Mouse (Mus musculus) hindlimb bud, embryonic 11.5 days (tissue): ENCODE measurements around the gene Zmiz1.

Experiments used
- DNase-seq: peaks from one replicate; pipeline ENCODE4 v3.0.0-alpha.2; 2012; ENCODE audit warnings: low read depth, low spot score; ENCODE audit errors: extremely low spot score

The Zmiz1 gene

DNA sequence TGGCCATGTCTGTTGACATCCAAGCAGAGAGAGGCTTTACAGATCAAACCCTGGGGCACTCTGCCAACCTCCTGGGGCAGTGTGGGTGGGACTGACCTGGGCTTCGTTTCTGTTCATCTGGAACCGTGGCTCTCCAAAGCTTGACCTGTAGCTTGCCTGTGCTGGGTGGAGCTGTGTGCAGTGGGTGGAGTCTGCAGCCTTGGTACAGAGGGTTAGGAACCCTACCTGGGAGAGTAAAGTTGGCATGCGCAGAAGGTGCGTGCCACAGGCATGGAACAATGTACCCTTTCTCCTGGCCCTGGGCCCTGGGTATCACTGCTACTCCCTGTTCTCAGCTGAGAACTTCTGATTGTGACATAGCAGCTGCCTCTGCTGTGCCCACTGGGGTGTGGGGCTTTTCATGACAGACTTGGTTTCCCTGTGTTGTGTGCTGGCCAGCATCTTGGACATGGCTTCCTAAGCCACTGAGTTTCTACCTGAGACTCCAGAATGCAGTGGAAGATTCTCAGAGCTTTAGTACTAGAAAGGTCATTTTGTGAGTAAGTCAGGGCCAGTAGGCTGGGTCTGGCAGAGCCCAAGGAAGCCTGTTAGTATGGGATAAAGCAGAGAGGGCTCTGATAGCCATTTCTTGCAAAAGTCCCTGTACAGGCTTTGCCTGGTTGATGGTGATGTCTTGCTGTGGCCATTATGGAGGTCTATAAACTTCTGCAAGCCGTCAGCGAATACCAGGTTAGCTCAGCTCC, 30.5 kb downstream of the Zmiz1 start:
- DNase-seq = no peak

DNA sequence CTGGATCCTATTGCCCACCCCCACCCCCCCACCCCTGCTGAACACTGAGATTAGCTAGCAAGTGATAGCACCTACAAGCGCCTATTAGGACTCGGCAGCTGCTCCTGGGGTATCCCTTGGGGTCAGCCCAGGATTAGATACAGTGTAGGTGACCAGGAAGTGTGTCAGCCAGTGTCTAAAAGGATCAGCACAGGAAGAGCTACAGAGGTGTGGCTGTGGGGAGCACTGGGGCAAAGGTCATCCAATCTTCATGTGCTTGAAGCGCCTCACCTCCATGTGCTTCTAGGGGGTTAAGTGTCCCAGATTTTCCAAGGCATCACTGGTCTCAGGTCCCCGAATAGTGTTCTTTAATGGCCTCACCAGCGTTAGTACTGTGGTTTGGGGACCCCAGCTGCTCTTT, 33.0 kb downstream of the Zmiz1 start:
- no peak for DNase-seq

DNA sequence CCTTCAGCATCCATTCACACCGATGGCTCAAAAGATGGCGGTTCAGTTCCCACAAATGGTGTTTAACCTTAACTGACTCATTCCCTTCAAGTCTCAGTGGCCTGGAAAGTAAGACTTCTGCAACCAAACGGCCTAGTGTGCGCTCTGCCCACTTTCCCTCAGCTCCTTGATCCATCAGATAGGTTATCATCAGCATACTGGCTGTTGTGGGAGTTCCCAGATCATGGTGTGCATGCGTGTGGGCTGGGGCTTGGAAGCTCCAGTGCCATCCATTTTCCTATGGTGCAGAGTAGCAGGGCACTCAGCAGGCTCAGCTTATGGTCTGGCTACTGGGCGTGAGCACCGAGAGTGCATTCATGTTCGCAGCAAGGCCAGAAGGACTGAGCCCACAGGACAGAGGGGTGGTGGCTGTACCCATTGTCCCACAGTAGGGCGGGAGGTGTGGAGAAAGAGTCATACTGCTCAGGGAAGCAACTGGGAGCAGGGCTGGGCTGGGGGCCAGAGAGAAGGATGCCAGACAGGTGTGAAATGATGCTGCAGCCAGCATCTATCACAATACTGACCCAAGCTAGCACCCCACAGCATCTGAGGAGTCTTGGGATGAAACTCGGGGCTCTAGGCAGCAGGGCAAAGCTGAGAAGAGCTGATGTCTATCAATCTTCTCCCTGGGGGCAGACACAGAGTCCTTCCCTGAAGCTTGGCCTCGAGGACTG, 33.7 kb downstream of the Zmiz1 start:
- DNase-seq = no peak

DNA sequence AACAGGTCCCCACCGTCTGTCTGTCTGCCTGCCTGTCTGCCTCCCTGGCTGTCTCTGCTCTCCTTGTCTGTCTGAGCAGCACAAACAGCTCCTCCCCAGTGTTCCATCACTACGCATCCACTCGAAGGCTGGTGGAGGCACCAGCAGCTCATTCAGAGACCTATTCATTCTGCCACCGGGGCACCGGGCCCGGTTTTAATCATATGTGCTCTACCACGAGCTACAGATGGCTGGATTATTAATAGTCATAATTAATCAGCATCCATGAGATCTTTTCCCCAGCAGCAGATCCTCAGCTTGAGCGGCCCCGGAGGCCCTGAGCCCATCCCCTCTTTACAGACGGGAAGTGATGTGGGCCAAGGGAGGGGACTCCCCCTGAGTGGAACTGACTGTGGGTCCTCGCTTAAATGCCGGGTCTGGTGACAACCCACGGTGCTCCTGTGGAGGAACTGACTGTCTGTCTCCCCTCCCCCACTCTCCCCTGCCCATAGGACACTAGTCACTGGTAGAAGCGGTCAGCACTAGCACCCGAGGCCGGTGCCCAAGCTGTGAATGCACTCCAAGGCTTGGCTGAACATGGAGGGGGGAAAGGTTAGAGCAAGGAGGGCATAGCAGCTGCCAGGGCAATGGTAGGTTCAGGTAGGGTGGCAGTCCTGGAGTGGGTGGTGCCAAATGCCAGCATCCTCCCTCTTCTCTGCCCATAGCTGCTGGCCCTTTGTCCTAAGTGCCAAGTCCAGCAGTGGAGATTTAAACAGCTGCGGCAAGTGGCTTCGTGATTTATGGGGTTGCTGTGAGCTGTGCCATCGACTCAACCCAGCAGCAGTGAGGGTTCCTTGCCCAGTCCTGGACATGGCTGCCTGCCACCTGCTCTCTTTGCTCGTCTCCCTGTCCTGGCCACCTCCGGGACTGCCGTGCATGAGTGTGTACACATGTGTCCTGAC, 34.6 kb downstream of the Zmiz1 start:
- no peak for DNase-seq

DNA sequence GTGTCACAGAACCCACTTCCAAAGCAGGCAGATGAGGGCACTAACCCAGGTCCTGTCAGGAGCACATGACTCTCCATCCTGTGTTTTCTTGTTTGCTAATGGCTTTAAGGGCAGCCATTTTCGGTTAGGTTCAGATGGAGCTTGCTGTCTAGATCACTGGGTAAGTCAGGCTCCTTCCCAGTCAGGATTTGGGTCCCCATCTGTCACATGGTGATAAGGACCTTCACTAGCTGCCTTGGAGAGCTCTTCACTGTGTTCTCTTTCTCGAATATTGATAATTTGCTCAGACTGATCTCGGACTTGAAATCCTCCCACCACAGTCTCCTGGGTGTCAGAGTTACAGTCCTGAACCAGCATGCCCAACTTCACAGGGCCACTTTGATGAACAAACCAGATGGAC, 35.8 kb downstream of the Zmiz1 start:
- no peak for DNase-seq

DNA sequence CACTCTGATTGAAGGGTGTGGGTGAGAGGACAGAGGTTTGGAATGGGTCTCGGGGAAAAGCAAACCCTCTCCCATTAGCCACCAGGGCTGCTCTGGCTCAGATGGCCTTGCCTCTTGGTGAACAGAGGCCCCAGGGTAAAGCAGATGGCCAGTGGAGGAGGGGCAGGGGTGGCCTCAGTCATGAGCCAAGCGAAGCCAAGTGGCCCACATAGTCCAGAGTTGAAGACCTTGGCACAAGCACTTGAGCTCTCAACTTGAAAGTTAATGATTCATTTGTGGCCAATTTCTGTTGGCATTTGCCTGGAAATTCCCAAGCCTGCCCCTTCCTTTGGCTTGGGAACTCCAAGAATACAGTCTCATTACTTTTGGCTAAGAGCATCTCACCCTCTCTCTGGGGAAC, 37.1 kb downstream of the Zmiz1 start:
- DNase-seq = no peak

DNA sequence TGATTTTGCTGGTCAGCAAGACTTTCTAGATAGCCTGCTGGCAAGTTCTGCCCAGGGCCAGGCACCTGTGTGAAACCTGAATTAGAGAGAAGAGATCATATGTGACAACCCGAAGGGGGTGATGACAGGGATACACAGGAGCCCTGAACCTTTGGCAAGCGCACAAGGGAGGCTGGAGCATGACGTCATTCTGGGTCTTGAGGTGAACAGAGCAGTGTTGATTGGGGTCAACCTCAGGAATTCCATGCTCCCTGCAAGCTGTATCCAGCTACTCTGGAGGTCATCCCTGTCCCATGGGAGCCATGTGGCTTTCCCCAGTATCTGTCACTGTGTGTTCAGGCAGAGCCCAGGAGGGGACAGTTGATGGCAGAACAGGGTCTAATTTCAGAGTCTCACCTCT, 38.0 kb downstream of the Zmiz1 start:
- no peak for DNase-seq

DNA sequence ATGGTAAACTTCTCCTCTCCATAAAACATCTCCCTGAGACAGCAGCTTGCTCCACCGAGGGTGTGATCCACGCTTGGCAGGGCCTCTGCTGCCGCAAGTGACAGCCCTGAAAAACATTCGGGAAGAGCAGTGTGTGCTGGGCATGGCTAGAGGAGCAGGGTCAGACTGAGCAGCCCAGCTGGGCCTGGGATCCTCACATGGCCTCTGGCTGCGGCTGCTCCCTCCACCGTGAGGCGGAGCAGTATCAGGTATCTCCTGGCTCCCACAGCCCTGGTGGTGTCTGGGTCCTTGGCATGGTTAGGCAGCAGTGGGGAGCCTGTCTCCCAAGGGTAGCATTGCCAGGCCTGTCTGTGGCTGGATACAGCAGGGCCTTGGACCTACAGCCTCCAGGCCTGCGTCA, 38.6 kb downstream of the Zmiz1 start:
- DNase-seq = no peak

DNA sequence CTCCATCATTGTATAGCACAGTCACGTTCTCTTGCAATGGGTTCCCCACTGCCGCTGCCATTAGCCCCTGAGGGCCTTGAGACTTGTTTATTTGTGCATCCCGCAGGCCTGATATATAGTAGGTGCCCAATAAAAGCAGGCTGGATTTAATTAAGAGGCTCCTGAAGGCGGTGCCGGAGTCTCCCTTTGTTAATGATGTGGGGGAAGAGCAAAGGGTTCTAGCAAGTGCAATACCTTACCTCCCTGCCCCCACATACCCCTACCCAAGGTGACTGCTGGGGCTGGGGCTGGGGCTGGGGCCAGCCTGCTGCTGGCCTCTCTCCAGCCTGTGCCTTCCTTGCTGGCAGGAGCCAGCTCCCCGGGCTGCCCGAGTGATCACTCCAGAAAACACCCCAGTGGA, 39.4 kb downstream of the Zmiz1 start:
- DNase-seq = no peak

DNA sequence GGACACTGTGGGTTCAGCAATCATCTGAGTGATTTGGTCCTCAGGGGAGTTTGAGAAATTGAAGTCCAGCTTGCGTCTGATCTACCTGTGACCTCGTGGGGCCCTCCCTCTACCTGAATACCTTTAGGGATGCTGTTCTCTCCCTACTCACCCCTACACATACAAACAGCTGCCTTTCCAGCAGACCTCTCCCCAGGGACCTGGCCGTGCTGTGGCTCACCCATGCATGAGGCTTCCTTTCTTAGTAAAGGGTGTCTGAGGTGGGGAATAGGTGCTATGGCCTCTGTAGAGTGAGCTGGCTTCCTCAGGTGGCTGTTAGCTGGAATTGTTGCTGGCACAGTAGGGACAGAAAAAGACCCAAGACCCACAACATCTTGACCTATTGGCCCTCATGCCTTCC, 40.5 kb downstream of the Zmiz1 start:
- no peak for DNase-seq

DNA sequence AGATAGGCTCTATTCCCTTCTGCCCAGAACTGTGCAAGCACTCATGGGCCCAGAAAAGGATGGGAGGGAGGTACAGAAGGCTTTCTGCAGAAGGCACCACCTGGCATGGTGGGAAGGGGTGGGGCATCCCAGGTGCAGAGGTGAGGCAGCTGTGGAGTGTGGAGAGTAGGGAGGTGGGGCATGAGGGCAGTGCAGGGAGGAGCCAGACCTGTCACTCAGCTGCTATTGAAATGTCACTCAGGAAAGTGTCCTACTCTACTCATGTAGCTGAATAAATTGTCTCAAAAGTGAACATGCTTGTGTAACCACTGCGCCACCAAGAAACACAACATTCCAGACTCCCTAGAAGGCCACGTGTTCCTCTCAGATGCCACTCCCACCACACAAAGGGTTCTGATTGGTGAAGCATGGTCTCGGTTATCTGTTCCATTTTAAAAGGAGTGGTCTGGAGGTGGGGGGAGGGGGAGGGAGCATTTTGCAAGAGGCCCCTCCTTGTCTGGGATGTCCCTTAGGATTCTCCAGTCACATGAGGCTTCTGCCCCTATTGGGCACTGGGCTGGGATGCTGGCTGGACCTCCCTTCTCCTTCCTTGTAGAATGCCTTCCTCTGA, 41.6 kb downstream of the Zmiz1 start:
- no peak for DNase-seq

DNA sequence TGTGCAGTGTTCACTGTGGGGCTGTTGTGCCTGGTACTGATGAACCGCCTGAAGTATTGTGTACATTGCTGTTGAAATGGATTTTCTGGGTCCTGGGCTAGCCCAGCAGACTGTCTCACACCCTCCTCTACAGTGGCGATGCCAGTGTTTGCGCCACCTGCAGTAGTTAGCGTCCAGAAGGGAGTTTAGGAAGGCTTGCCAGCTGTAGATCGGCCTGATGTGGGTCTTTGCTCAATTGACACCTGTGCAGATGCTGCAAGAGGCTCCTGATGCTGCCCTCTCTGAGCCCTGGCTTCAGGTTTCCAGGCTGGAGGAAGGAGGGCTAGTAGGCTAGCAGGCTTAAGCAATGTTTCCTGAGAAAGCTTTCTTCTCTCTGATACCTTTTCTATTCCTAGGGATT, 42.5 kb downstream of the Zmiz1 start:
- DNase-seq = no peak

DNA sequence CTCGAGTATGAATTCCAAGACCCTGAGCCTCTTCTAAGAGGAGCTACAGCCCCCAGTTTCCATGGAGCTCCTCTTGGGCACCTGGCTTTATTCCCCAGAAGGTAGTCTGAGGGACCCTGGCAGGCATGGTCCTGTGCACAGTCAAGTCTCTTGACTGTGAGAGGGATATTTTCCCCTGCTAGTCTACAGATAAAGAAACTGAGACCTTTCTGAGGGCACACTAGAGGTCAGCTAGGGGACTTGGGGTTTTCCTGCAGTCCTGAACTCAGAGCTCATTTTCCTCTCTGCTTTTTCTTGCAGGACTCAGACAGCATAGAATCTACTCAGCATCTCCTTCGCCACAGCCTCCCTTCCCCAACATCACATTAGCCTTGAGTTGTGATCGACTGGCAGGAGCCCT, 43.4 kb downstream of the Zmiz1 start:
- DNase-seq = no peak

DNA sequence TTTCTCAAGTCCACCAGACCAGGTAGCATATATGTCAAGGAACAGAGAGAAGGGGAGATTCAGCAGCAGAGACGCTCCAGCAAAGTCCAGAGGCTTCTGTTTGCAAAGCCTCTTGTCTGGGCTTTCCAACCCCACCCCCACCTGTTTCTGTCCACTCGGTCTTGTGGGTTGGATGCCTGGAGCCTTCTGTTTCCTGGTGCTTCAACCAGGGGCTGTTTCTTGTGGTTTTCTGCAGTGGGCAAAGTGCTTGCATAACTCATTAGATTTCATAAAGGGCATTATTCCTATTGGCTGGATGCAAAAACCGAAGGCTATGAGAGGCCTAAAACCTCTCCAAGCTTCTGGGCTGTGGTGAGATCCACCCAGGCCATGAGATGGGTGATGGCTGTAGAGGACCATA, 45.3 kb downstream of the Zmiz1 start:
- DNase-seq = no peak

DNA sequence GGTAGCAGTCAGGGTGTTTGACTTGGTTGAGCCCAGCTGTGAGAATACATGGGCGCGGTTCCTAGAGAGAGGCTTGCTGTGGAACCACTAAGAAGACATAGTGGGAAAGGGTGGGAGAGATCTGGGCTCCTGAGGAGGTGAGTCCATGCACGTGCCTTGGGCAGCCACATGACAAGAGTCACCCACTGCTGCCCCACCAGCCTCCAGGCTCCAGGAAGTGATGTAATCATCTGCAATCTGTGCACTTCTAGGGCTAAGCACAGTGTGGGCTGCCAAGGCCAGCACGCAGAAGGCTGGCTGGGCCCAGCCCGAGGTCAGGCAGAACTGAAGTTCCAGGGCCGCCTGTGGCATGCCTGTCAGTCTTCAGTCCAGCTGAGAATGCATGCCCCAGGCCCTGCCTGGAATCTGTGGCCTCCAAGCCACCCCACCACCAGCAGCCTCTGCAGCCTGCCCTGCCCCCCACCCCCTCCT, 46.3 kb downstream of the Zmiz1 start:
- DNase-seq = no peak

DNA sequence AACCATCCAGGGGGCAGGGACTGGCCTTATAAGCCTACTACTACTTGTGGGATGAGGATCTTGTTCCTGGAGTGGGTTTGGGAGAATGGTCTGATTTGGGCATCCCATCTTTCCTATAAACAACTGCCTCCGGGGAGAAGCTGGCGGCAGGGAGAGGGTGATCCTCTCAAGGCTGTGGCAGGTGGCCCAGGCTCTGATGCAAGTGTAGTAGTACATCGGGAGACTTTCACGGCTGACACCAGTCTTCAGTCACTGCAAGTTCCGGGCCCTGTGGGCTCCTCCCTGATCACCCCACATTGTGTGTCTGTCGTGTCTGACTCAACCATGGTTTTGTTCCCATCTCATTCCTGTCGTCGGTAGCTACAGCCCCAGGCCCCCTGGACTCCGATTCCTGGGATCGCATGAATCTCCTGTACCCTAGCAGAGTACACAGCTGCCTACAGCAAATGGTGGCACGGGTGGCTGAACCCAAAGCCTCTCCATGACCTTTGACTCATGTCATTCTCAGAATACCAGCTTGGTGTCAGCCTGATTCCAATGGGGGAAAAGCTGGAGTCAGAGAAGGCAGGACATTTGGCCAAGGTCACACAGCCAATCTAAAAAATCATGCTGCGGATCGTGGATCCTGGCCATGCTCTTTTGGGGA, 49.2 kb downstream of the Zmiz1 start:
- no peak for DNase-seq

DNA sequence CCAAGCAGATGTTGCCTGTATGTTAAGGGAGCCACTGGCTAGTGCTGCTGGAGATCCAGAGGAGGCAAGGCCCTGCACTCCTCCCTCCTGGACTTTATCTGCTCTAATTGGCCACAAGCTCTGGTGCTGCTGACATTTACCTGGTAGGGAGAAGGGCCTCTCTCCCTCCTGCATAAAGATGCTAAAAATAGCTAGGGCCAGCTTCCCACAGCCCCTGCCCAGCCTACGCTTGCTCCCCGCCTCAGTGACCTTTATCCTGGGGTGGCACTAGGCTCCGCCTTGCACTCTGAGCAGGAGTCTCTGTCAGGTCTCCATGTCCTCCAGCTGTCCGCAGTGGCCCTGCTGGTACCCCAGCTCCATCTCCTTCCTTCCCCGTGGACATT, 49.8 kb downstream of the Zmiz1 start:
- DNase-seq = no peak

DNA sequence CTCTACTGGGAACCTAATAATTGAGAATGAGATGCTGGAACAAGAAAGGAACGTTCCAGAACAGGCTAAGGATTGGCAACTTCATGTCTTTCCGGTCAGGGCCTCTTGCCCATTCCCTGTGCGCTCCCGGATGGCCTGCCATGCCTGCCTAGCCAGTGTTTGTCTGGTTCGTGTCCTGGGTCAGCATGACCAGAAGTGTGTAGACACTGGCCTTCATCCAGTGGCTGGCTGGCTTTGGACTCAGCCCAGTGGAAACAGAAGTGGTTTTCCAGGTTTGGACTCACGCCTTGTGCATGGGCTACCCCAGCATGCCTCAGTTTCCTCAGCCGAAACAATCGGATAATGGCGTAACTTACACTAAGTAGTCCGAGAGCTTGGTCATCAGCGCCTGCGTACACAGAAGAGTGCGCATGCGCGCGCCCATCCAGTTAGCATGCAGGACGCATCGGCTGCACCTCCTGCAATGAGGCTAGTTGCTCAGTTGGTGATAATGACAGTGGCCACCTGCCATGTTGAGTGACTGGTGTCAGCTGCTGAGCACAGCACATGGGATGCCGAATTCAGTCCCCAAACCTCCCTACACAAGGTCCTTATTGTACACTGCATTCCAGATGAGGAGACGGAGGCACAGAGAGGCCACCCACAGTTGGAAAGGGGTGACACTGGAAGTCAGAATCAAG, 50.6 kb downstream of the Zmiz1 start:
- no peak for DNase-seq

DNA sequence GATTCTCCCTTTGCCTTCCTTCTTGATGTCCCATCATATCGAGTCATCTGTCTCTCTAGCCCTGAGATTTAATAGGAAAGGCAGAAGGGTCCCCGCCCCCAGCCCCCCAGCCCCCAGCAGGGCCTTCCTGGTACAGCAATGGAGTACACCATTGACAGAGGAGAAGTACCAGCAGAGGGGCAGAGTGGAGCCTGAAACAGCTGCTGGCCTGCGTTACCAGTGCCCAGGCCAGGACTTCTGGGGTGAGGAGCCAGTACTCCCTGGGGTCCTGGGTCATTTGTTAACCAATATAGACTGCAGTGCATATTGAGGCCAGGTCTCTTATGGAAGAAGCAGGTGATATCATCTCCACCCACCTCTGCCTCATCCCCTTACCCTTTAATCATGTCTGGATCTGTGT, 51.4 kb downstream of the Zmiz1 start:
- DNase-seq = no peak

DNA sequence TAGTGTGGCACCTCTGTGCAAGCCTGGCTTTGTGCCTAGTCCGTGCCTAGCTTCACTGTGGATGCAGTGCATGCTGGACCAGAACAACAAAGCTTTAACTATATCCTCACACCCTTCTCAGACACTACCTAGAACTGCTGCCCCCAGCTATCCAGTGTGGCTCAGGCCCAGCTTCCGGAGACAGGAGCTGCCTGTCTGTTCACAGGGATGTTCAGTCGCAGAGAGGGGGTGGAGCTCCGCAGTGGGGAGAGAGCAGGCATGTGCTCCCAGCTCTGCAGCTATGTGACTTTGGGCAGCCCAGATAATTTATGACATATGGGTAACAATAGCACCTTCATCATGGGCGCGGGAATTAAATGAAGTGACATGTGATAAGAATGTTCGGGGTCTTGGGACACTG, 52.0 kb downstream of the Zmiz1 start:
- DNase-seq = no peak
